Mouse (Mus musculus) gastrocnemius, adult 8-10 months (tissue): Measurements from ENCODE around the gene Gm3415. TPM values are rescaled to one million over a fixed set of nuclear protein-coding genes. Genes with fewer than 3 reads are reported as not detected.
"Not testable (repeated sequence)": the region's sequence is repeated elsewhere in the genome, so short reads cannot be mapped to it uniquely, and the experiment has no call there.

Source experiments
- DNase-seq, 2 experiments: peaks; one replicate each; pipeline ENCODE4 v3.0.0; 2022; ENCODE audit warnings: low spot score in 2 of 2
- total RNA-seq, 4 experiments: library from RNA; stranded (reverse); gene quantifications; 2 replicates each; pipeline ENCODE4 v1.2.4; 2022

The Gm3415 gene
- not detected for total RNA-seq

DNA sequence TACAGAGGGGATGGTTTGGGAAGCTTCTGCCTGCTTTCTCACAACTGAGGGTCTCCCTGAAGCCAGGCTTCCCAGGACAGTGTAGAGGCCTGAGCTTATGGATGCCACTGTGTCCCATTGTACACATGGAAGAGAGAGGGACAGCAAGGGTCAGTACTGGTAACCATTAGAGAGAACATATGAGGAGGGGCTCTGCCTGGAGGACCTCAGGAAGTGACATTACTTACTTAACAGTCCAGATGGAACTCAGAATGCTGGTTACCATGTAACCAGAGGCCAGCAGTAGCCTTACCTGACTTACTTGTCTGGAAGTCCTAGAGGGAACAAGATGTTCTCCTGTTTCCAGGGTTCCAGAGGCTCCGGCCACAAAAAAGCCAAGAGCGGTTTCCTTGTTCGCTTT is at the start of gene Gm3415:
Gene Gm3415, plus strand, starts transcription at position 301 of the 400 bp plus-strand sequence.
- not testable (repeated sequence) for DNase-seq

DNA sequence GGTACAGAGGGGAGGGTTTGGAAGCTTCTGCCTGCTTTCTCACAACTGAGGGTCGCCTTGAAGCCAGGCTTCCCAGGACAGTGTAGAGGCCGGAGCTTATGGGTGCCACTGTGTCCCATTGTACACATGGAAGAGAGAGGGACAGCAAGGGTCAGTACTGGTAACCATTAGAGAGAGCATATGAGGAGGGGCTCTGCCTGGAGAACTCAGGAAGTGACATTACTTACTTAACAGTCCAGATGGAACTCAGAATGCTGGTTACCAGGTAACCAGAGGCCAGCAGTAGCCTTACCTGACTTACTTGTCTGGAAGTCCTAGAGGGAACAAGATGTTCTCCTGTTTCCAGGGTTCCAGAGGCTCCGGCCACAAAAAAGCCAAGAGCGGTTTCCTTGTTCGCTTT is 42.1 kb upstream of the Gm3415 start, which contains the start of gene Gm3402:
Gene Gm3402, plus strand, starts transcription at position 301 of the 400 bp plus-strand sequence.
- DNase-seq = not testable (repeated sequence)

DNA sequence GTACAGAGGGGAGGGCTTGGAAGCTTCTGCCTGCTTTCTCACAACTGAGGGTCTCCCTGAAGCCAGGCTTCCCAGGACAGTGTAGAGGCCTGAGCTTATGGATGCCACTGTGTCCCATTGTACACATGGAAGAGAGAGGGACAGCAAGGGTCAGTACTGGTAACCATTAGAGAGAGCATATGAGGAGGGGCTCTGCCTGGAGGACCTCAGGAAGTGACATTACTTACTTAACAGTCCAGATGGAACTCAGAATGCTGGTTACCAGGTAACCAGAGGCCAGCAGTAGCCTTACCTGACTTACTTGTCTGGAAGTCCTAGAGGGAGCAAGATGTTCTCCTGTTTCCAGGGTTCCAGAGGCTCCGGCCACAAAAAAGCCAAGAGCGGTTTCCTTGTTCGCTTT is 30.4 kb upstream of the Gm3415 start, which contains the start of gene Gm3404:
Gene Gm3404, plus strand, starts transcription at position 301 of the 400 bp plus-strand sequence.
- peak in 1 of 2 experiments; percentile 3 for DNase-seq

DNA sequence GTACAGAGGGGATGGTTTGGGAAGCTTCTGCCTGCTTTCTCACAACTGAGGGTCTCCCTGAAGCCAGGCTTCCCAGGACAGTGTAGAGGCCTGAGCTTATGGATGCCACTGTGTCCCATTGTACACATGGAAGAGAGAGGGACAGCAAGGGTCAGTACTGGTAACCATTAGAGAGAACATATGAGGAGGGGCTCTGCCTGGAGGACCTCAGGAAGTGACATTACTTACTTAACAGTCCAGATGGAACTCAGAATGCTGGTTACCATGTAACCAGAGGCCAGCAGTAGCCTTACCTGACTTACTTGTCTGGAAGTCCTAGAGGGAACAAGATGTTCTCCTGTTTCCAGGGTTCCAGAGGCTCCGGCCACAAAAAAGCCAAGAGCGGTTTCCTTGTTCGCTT is 18.6 kb upstream of the Gm3415 start, which contains the start of gene Gm3409:
Gene Gm3409, plus strand, starts transcription at position 301 of the 400 bp plus-strand sequence.
- not testable (repeated sequence) for DNase-seq

DNA sequence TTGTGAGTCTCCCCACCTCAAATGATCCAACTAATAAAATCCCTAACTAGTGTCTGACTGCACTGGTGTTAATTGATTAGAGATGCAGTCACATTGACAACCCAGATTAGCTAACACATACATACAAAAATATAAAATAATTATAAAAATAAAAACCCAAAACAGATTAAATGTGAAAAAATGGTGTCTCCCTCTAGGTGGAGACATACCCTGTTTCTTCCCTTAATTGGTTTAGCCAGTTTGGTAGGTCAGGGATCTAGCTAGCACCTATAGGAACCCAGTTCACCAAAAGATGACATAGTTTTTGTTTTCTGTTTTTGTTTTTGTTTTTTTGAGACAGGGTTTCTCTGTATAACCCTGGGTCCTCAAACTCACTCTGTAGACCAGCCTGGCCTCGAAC is 8.3 kb downstream of the Gm3415 start:
- DNase-seq = no peak

DNA sequence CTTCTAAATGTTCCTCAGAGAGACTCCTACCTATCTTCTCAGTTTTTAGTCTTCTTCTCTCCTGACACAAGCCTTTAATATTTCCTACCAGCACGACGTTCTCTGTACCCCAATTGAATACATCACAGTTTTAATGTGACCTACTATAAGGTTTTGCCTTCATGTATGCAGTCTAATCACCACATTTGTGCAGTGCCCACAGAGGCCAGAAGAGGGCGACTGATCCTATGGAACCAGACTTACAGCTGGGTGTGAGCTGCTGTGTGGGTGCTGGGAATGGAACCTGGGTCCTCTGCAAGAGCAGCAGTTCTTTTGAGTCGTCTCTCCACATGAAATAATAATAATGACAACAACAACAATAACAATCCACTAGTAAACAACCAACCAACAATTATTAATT is 11.1 kb downstream of the Gm3415 start:
- DNase-seq = no peak

DNA sequence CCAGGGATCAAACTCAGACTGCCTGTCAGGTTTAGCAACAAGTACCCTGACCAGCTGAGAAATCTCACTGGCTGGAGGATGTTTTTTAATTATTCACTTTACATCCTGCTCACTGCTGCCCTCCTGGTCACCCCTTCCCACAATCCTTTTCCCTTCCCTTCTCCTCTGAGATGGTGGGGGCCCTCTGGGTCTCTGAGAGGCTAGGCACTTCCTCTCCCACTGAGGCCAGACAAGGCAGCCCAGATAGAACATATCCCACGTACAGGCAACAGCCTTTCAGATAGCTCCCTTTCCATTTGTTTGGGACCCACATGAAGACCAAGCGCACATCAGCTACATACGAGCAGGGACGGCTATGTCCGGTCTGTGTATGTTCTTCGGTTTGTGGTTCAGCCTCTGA is 14.2 kb downstream of the Gm3415 start:
- not testable (repeated sequence) for DNase-seq

DNA sequence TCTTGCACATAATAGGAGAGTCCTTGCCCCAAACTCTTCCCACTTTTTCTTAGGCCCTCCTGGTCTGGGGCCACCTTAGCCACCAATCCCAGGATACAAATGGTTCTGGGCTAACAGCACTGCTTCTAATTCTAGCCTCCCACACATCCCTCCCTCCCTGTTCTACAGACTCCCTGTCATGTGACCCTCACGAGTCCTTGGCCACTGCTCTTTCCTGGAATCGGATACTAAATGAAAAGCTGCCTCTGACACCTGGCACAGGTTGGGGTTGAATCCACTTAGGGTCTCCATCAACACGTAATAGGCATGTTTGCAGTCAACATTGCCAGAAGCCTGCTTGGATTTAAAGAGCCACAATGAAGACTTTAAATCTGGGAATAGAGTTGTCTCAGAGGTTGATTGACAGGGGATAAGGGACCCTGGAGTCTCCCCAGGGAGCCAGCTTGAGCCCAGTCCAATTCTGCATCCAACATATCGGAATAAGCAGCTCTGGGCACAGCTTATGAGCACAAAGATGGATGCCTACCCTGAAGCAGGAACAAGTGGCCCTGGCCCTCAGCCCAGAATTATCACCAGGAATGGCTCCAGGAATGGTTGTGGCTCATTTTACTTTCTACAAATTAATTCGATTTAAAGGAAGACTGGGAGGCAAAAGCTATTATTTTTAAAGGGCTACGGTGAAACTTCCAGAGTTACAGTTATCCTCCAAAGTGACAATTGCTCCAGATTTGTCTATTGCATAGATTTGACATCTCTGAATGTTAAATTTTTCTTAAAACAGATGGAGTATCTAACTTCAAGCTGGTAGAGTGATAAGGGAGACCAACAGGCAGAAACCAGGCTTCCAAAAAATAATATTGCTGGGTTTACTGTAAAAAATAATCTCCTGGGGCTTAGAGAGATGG is 16.1 kb downstream of the Gm3415 start:
- not testable (repeated sequence) for DNase-seq

DNA sequence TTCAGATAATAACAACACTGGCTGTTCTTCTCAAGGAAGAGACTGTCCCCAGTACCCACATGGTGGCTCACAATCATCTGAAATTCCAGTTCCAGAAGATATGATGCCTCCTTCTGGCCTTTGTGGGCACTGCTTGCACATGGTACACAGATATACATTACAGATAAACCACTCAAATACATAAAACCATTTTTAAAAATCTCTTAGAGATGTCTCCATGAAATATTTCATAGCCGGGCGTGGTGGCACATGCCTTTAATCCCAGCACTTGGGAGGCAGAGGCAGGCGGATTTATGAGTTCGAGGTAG is 16.8 kb downstream of the Gm3415 start:
- DNase-seq = not testable (repeated sequence)

DNA sequence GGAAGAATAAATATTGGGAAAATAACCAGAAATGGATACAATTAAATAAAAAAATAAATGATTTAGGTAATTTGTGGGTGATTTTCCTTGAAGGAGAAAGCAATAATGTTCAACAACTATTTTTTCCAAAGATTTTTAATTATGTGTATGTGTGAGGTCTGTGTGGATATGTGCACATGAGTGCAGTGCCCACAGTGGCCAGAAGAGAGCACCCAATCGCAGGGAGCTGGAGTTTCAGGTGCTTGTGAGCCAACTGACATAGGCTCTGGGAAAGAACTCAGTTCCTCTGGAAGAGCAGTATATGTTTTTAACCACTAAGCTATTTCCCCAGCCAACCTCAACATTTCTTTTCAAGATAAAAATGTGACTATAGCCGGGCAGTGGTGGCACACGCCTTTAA is 20.7 kb downstream of the Gm3415 start:
- DNase-seq = no peak

DNA sequence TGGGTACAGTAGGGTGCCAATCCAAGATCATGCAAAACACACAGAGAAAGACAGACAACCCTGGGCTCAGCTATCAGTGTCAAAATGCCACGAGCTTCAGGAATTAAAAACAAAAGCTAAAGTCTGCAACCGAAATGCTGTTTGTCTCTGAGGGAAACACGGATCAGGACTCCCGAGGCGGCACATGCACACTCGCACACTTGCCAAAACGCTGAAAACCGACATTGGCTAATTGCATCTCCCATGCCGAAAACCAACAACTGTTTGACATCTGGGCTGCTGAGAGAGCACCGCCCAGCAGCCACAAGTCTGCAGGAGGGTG is 28.2 kb downstream of the Gm3415 start:
- DNase-seq = no peak

DNA sequence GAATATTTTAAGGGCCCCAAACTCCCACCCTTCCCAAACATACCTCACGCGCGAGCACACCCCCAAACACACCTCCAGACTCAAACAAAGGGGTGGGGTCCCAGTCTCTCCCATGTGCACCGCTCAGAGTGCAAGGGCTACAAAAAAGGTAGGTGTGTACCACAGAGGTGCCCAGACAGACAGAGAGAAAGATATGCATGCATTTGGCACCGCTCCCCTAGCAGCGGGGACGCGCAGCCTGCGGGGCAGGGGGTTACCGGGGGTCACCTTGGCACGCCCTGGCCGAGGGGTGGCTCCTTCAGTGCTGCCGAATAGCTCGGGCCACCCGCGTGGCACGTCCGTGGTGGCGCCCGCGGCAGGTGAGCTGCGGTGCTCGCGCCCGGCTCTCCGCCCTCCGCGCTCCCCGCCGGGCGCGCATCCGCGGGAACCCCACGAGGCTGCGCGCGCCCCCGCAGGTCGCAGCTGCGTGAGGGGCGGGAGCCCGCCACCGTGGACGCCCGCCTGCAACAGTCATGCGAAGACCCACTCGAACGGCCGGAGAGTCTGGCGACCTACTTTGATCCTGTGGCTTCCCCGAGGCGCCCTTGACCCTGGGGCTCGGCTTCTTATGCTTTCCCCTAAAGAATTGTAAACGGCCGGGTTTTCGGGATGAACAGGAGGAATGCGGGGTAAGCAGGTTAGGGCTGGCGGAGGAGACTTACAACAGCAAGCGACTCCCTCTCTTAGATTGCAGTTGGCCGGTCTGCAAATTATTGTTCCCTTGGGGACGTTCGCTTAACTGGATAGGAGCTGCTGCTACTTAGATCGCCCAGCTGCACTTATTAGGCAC is 28.8 kb downstream of the Gm3415 start, which contains the start of gene Gpr12:
Gene Gpr12, minus strand, starts transcription at position 762 of the 829 bp plus-strand sequence.
- no peak for DNase-seq

DNA sequence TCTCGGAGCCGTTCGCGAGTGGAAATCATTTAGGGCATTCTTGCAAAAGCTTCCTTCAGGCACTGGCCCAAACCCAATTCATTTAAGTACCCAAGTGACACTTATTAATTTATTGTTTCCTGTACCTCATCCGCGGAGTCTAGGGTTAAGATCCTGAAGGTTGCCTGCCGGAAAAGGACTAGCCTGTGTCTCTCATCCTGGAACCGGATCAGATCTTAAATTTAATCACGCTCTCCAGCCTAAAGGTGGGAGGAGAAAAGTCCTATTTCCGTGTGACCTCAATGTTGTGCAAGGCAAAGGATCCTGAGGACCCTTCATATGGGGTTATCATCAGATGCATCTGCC is 29.3 kb downstream of the Gm3415 start:
- DNase-seq = no peak

DNA sequence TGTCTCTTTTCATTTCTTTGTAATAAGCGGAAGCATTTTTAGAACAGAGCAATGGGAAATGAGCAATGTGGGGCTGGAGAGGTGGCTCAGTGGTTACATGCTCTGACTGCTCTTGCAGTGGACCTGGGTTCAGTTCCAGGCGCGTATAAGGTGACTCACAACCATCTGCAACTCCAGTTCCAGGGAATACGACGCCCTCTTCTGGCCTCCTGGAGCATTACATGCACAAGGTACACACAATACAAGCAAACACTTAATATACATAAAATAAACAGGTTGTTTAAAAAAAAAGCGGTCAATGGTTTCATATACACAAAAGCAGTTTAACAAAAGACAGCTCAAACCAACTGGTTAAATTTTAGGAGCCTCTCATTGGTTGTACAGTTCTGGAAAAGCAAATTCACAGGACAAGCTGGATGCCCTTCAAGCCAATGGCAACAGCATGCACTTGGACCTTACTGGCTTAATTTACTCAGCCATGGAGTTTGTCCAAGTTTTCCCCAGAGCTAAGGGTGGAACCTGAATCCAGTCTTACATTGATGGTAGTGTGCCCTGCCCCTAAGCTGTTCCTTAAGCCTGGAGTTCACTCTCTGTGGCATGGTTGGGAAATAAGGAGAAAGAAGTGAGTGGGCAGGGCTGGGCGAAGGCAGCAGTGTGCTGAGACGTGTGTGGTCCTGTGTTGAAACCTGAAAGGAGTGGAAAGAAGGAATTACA is 30.6 kb downstream of the Gm3415 start:
- no peak for DNase-seq

DNA sequence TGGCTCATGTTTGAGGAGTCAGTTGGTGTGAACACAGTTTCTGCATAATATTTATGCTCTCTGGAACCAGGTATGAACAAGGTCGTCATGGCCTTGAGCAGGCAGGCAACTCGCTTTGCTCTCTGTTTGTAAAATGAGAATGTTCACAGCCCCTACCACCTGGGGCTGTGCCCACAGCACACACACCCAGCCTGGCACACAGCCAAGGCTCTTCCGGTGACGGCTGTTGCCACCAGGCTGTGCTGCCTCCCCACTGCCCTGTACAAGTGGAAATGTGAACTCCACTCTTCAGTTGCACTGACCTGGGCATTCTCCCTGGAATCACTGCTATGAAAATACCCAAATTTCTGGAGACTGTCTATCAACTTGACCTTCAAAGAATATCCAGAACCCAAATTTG is 35.1 kb downstream of the Gm3415 start:
- no peak for DNase-seq

DNA sequence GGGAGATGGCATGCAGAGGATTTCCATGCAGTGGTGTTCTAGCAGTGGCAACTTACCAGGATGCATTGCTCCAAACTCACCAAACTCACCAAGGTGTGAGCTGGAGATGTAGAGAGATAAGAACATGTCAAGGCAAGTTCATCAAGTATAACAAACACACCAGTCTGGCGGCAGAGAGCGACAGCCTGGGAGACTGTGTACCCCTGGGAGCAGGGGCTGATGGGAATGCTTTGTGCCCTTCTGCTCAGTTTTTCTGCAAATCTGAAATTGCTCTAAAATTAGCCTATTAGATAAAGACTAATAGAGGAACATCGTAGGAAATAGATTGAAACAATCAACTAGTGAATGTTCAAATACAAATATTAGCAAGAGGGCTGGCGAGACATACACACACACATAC is 35.7 kb downstream of the Gm3415 start:
- no peak for DNase-seq

DNA sequence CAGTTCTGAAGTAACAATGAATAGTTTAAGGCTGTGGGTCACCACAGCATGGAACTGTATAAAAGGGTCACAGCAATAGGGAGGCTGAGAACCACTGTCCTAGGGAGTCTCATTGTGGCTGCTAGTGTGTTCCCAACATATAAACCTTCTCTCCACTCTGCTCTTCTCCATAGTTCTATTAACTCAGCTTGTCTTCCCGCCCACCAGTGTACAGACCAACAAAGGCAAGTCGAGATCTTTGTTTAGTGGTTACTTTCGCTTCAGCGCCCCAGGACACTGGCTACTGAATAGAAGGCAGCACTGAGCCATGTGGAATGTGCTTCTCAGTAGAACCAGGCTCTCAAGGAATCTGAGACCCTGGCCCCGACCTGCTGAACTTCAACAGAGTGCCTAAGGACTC is 36.6 kb downstream of the Gm3415 start:
- DNase-seq = no peak

DNA sequence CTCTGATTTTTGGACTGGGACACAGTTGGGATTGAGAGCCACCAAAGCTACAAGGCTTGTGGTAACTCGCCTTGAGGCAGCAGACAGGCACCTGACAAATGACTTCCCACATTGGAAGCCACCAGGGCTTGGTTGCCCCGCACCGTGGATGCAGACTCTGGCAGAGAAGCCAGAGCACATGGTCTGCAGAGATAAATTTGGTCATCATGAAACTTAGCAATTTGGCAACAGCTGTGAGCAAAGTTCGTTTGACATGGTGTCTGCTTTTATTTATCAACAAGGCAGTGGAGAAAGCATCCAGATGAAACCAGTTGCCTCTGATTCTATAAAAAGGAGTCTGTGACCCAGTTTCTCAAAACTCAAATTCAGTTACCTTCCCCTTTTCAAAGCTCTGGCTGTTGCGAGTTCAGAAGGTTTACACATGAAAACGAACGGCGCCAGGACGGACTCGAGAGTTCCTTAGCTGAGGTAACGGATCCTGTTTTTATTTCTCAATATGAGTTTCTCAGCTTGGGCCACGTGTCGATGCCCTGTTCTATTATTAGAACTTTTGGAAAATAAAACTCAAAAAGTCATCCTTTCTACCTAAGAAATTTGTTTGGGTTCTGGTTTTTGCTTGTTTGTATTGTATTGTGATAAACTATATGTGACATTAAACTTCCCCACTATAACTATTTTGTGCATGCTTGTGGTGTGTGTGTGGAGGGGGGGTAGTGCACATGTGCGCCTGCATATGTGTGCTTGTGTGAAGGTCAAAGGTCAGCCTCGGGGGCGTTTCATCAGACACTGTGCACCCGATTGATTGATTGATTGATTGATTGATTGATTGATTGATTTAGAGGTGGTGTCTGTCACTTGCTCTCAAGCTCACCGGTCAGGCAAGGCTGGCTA is 40.9 kb downstream of the Gm3415 start:
- no peak for DNase-seq

DNA sequence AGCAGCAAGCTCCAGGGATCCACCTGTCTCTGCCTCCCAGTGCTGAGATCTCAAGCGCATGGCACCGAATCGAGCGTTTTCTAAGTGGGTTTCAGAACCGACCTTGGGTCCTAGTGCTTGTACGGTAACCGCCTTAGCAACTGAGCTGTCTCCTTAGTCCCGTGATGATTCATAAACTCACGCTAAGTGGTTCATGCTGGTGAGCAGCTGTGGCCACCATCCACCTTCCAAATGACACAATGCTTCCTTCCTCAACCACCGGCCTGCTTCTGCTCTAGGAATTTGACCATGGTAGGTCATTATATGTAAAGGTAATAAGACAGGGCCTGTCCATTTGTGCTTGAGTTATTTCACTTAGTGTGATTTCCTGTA is 41.6 kb downstream of the Gm3415 start:
- no peak for DNase-seq

DNA sequence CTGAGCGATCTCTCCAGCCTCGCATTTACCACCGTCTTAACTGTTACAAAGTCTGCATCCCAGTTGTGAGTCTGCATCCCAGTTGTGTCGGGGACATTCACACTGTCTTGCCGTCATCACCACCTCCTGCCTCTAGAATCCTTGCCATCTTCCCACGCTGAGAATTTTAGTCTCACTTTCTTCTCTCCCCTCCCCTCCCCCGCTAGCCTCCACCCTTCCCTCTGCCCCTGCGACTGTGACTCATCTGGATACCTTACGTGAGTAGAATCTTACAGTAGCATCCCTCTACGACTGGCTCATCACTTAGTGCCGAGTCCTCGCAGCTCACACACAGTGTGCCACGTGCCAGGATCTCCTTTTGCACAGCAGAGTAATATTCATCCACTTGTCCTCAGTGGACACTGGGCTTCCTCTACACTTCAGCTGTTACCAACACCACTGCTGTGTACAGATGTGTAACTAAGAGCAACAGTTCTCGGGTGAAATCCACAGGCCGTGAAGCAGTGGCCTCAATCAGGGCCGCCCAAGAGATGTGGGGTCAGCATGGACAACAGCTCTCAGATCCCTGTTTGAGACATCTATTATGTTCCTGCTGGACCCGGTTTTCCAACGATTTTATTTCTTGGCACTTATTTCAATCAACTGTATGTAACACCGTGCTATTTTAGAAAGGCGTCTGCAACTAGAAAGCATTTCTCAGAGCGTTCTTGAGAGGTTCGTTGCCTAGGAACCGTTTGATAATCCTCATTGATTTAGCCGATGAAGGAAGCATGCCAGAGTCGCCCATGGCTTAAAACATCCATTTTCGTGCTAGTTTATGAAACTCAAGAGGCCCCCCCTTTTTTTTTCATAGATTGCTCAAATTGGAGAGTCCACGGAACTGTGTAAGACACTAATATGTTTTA is 42.5 kb downstream of the Gm3415 start:
- no peak for DNase-seq
